Mouse (Mus musculus): ENCODE results near the gene St8sia4. TPM values are rescaled to one million over a fixed set of nuclear protein-coding genes. Genes with fewer than 3 reads are reported as not detected.
"Not testable (repeated sequence)": the region's sequence is repeated elsewhere in the genome, so short reads cannot be mapped to it uniquely, and the experiment has no call there.

St8sia4 gene
- total RNA-seq, 2 experiments from 2014 or later = 7.8 to 11.6 TPM

GRCm38 (mm10) chr1:95605458-95605857 lies 61.9 kb downstream of the St8sia4 start:
- DNase-seq = no peak
- intact Hi-C loops (cut with DNase I) = no loop called here

GRCm38 (mm10) chr1:95598108-95598507 lies 69.3 kb downstream of the St8sia4 start:
- intact Hi-C loops (cut with DNase I) = no loop called here
- no peak for DNase-seq

GRCm38 (mm10) chr1:95596825-95597224 lies 70.5 kb downstream of the St8sia4 start:
- intact Hi-C loops (cut with DNase I) = no loop called here
- no peak for DNase-seq

- DNase-seq = no peak
- intact Hi-C loops (cut with DNase I) = no loop called here
Measured at GRCm38 (mm10) chr1:95591101-95591500, 76.3 kb downstream of the St8sia4 start.

- peak; percentile 29 to 34 for DNase-seq
- intact Hi-C loops (cut with DNase I) = no loop called here
Measured at GRCm38 (mm10) chr1:95590108-95590507, 77.3 kb downstream of the St8sia4 start.

GRCm38 (mm10) chr1:95589471-95589870 lies 77.9 kb downstream of the St8sia4 start:
- intact Hi-C loops (cut with DNase I) = no loop called here
- no peak for DNase-seq

- DNase-seq = no peak
- intact Hi-C loops (cut with DNase I) = no loop called here
Measured at GRCm38 (mm10) chr1:95583310-95583709, 84.1 kb downstream of the St8sia4 start.

GRCm38 (mm10) chr1:95582264-95582663 lies 85.1 kb downstream of the St8sia4 start:
- DNase-seq = peak in 1 of 2 experiments; percentile 9
- intact Hi-C loops (cut with DNase I) = no loop called here

GRCm38 (mm10) chr1:95572619-95573540 lies 94.5 kb downstream of the St8sia4 start:
- intact Hi-C loops (cut with DNase I) = no loop called here
- DNase-seq = no peak

- no peak for DNase-seq
- intact Hi-C loops (cut with DNase I) = no loop called here
Measured at GRCm38 (mm10) chr1:95571106-95571505, 96.3 kb downstream of the St8sia4 start.

- DNase-seq; intact Hi-C loops (cut with DNase I): not testable (repeated sequence)
Measured at GRCm38 (mm10) chr1:95554556-95554955, 112.8 kb downstream of the St8sia4 start.

GRCm38 (mm10) chr1:95541460-95541859 lies 125.9 kb downstream of the St8sia4 start:
- no peak for DNase-seq
- intact Hi-C loops (cut with DNase I) = no loop called here
